Mouse (Mus musculus): ENCODE results near the gene Plbd2. TPM values are rescaled to one million over a fixed set of nuclear protein-coding genes. Genes with fewer than 3 reads are reported as not detected.

Plbd2 gene
- polyA plus RNA-seq, 2 experiments, result 33.9 to 51.6 TPM

- no peaks in the 10 kb centered on the region for H3K36me3 ChIP-seq (ENCODE audit: control insufficient read depth, insufficient read depth, low read length)
- no peak overlapping the region for H3K4me2 ChIP-seq (replicated peaks; ENCODE audit: low read depth, low read length, severe bottlenecking)
- H3K4me1 ChIP-seq (ENCODE audit: control insufficient read depth, insufficient read depth, low read length), result no peaks in the 10 kb centered on the region
- 42% methylated on average over 14 of the region's 14 CpGs for WGBS
- DNase-seq (ENCODE audit: low spot score) (no peak), ATAC-seq (ENCODE audit: low FRiP score, low read depth) (no peak)
- H3K4me3 ChIP-seq (replicated peaks; ENCODE audit: low read length), result no peak overlapping the region
- no peak overlapping the region for H3K9ac ChIP-seq (ENCODE audit: low read depth, low read length, severe bottlenecking)
- H3K27me3 ChIP-seq (ENCODE audit: control insufficient read depth, insufficient read depth, low read length), result peaks cover 5% of the 10 kb centered on the region
- no peak for TF ChIP-seq POLR2A (IDR thresholded peaks at IDR 0.05; ENCODE audit: borderline replicate concordance, extremely low read depth, insufficient read depth, insufficient read length)
- no peaks in the 10 kb centered on the region for H3K9me3 ChIP-seq (ENCODE audit: control insufficient read depth, low read length)
- no peak overlapping the region for H3K27ac ChIP-seq (replicated peaks; ENCODE audit: low read depth, low read length)
These were observed 48.6 kb downstream of the Plbd2 start for GRCm38 (mm10) chr5:120454756-120455337.

GRCm38 (mm10) chr5:120447305-120447704, 56.1 kb downstream of the Plbd2 start:
- Histone ChIP-seq H3K4me2 (replicated peaks; ENCODE audit: low read depth, low read length, severe bottlenecking) (no peak overlapping the region), H3K27ac (replicated peaks; ENCODE audit: low read depth, low read length) (no peak overlapping the region), H3K4me3 (replicated peaks; ENCODE audit: low read length) (no peak overlapping the region), H3K36me3 (ENCODE audit: control insufficient read depth, insufficient read depth, low read length) (no peaks in the 10 kb centered on the region), H3K4me1 (ENCODE audit: control insufficient read depth, insufficient read depth, low read length) (no peaks in the 10 kb centered on the region), H3K9me3 (ENCODE audit: control insufficient read depth, low read length) (no peaks in the 10 kb centered on the region), H3K27me3 (ENCODE audit: control insufficient read depth, insufficient read depth, low read length) (peaks cover 19% of the 10 kb centered on the region; the same call in 1 of the 2 replicates), H3K9ac (ENCODE audit: low read depth, low read length, severe bottlenecking) (no peak overlapping the region)
- ATAC-seq (ENCODE audit: low FRiP score, low read depth) (no peak), DNase-seq (ENCODE audit: low spot score) (no peak)
- 31% methylated on average over 13 of the region's 13 CpGs for WGBS
- TF ChIP-seq POLR2A (IDR thresholded peaks at IDR 0.05; ENCODE audit: borderline replicate concordance, extremely low read depth, insufficient read depth, insufficient read length), result no peak

GRCm38 (mm10) chr5:120440733-120441132, 62.7 kb downstream of the Plbd2 start:
- H3K27ac ChIP-seq (replicated peaks; ENCODE audit: low read depth, low read length), result no peak overlapping the region
- peak; percentile 94 for DNase-seq (ENCODE audit: low spot score)
- H3K27me3 ChIP-seq (ENCODE audit: control insufficient read depth, insufficient read depth, low read length), result peaks cover 61% of the 10 kb centered on the region
- H3K9ac ChIP-seq (ENCODE audit: low read depth, low read length, severe bottlenecking), result no peak overlapping the region
- no peak for TF ChIP-seq POLR2A (IDR thresholded peaks at IDR 0.05; ENCODE audit: borderline replicate concordance, extremely low read depth, insufficient read depth, insufficient read length)
- peak overlapping the region; percentile 42 for H3K4me2 ChIP-seq (replicated peaks; ENCODE audit: low read depth, low read length, severe bottlenecking)
- WGBS, result 4% methylated on average over 13 of the region's 14 CpGs
- peak; percentile 64; the same call in 1 of the 2 replicates for ATAC-seq (ENCODE audit: low FRiP score, low read depth)
- peaks cover 7% of the 10 kb centered on the region for H3K4me1 ChIP-seq (ENCODE audit: control insufficient read depth, insufficient read depth, low read length)
- peak overlapping the region; percentile 19 for H3K4me3 ChIP-seq (replicated peaks; ENCODE audit: low read length)
- H3K36me3 ChIP-seq (ENCODE audit: control insufficient read depth, insufficient read depth, low read length), result no peaks in the 10 kb centered on the region
- H3K9me3 ChIP-seq (ENCODE audit: control insufficient read depth, low read length), result no peaks in the 10 kb centered on the region

GRCm38 (mm10) chr5:120439887-120440670, 63.3 kb downstream of the Plbd2 start:
- ATAC-seq (ENCODE audit: low FRiP score, low read depth) (no peak), DNase-seq (ENCODE audit: low spot score) (no peak)
- H3K4me1 ChIP-seq (ENCODE audit: control insufficient read depth, insufficient read depth, low read length), result peaks cover 7% of the 10 kb centered on the region
- peak overlapping the region; percentile 42 for H3K4me2 ChIP-seq (replicated peaks; ENCODE audit: low read depth, low read length, severe bottlenecking)
- H3K36me3 ChIP-seq (ENCODE audit: control insufficient read depth, insufficient read depth, low read length), result no peaks in the 10 kb centered on the region
- TF ChIP-seq POLR2A (IDR thresholded peaks at IDR 0.05; ENCODE audit: borderline replicate concordance, extremely low read depth, insufficient read depth, insufficient read length), result no peak
- H3K27me3 ChIP-seq (ENCODE audit: control insufficient read depth, insufficient read depth, low read length), result peaks cover 67% of the 10 kb centered on the region
- H3K27ac ChIP-seq (replicated peaks; ENCODE audit: low read depth, low read length), result no peak overlapping the region
- H3K9ac ChIP-seq (ENCODE audit: low read depth, low read length, severe bottlenecking), result no peak overlapping the region
- WGBS, result 3% methylated on average over 61 of the region's 61 CpGs
- H3K4me3 ChIP-seq (replicated peaks; ENCODE audit: low read length), result peak overlapping the region; percentile 19
- no peaks in the 10 kb centered on the region for H3K9me3 ChIP-seq (ENCODE audit: control insufficient read depth, low read length)

GRCm38 (mm10) chr5:120438991-120439710, 64.3 kb downstream of the Plbd2 start:
- H3K4me1 ChIP-seq (ENCODE audit: control insufficient read depth, insufficient read depth, low read length), result peaks cover 7% of the 10 kb centered on the region
- TF ChIP-seq POLR2A (IDR thresholded peaks at IDR 0.05; ENCODE audit: borderline replicate concordance, extremely low read depth, insufficient read depth, insufficient read length), result no peak
- H3K27me3 ChIP-seq (ENCODE audit: control insufficient read depth, insufficient read depth, low read length), result peaks cover 71% of the 10 kb centered on the region
- no peak for ATAC-seq (ENCODE audit: low FRiP score, low read depth)
- DNase-seq (ENCODE audit: low spot score), result no peak
- WGBS, result under 1% methylated on average over 27 of the region's 27 CpGs
- H3K9me3 ChIP-seq (ENCODE audit: control insufficient read depth, low read length), result no peaks in the 10 kb centered on the region
- H3K36me3 ChIP-seq (ENCODE audit: control insufficient read depth, insufficient read depth, low read length), result no peaks in the 10 kb centered on the region
- H3K27ac ChIP-seq (replicated peaks; ENCODE audit: low read depth, low read length), result no peak overlapping the region
- no peak overlapping the region for H3K9ac ChIP-seq (ENCODE audit: low read depth, low read length, severe bottlenecking)
- 0 out of 2 replicates have a peak overlapping the region, but pooled peaks have one; percentile 19 for H3K4me3 ChIP-seq (replicated peaks; ENCODE audit: low read length)
- 0 out of 2 replicates have a peak overlapping the region, but pooled peaks have one; percentile 42 for H3K4me2 ChIP-seq (replicated peaks; ENCODE audit: low read depth, low read length, severe bottlenecking)
